ENCODE assay signal across 27 mouse cellular contexts in genomic region chr17:34314286-34314685, GRCm38 (mm10). TPM values are rescaled to one million over a fixed set of nuclear protein-coding genes. Genes with fewer than 3 reads are reported as not detected.
"Had no signal": no experiment of that assay in that cellular context is flagged by ENCODE, and none has a peak within 500 bp of the region (broad histone marks: within the 10 kb centered on the region; RNA-seq: fewer than 3 reads in every experiment).

No protein-coding gene starts in this region.

- DNase-seq: kidney, adult 9 months; layer of hippocampus, postnatal 36 days; liver; lung, adult 18-20 months; lung, postnatal 10 days; lung, postnatal 36 days; thymus, adult 2 months; thymus, postnatal 14 days; thymus, postnatal 4 days had no signal

- H3K9ac ChIP-seq: limb, embryonic 13.5 days; liver, embryonic 12.5 days; liver, embryonic 15.5 days; lung, embryonic 15.5 days; midbrain, embryonic 13.5 days had no signal

- H3K4me2 ChIP-seq: limb, embryonic 13.5 days; liver, embryonic 12.5 days; liver, embryonic 15.5 days; lung, embryonic 15.5 days; midbrain, embryonic 13.5 days had no signal

- H3K9me3 ChIP-seq: limb, embryonic 13.5 days; liver, embryonic 12.5 days; liver, embryonic 15.5 days; lung, embryonic 15.5 days; midbrain, embryonic 10.5 days; midbrain, embryonic 13.5 days had no signal

- ATAC-seq: intestine, embryonic 16.5 days; liver, embryonic 12.5 days; midbrain, embryonic 13.5 days; midbrain, embryonic 16.5 days had no signal

- H3K27ac ChIP-seq: left cerebral cortex, adult 2 months; limb, embryonic 13.5 days; liver, embryonic 12.5 days; liver, embryonic 15.5 days; lung, embryonic 15.5 days; midbrain, embryonic 10.5 days; midbrain, embryonic 13.5 days; stomach, postnatal 0 days had no signal

- H3K36me3 ChIP-seq: limb, embryonic 13.5 days; liver, embryonic 12.5 days; liver, embryonic 15.5 days; lung, embryonic 15.5 days; midbrain, embryonic 10.5 days; midbrain, embryonic 13.5 days had no signal

- H3K4me3 ChIP-seq: left cerebral cortex, adult 2 months; limb, embryonic 13.5 days; liver, embryonic 12.5 days; liver, embryonic 15.5 days; lung, embryonic 15.5 days; megakaryocyte, embryonic 14.5 days; midbrain, embryonic 10.5 days; midbrain, embryonic 13.5 days had no signal

- H3K27me3 ChIP-seq: limb, embryonic 13.5 days; lung, embryonic 15.5 days; midbrain, embryonic 13.5 days had no signal

RNA-seq across cellular contexts. Expression of gene H2-Eb2, which starts 11.2 kb away (rescaled TPM):
- total RNA-seq: layer of hippocampus, adult 8-10 months; layer of hippocampus, postnatal 10 days; layer of hippocampus, postnatal 36 days; left cerebral cortex, adult 2 months; left cerebral cortex, postnatal 10 days; left cerebral cortex, postnatal 36 days had no signal
- polyA plus RNA-seq: intestine, embryonic 16.5 days; limb, embryonic 13.5 days; liver, embryonic 12.5 days; liver, embryonic 15.5 days; midbrain, embryonic 10.5 days; midbrain, embryonic 13.5 days; neural tube, embryonic 11.5 days; stomach, embryonic 14.5 days; stomach, postnatal 0 days had no signal

RNA-seq across cellular contexts. Expression of gene H2-Aa, which starts 26.7 kb away (rescaled TPM):
- polyA plus RNA-seq: midbrain, embryonic 10.5 days; midbrain, embryonic 16.5 days; neural tube, embryonic 11.5 days had no signal

RNA-seq across cellular contexts. Expression of gene Btnl2, which starts 40.3 kb away (rescaled TPM):
- polyA plus RNA-seq: midbrain, embryonic 13.5 days; neural tube, embryonic 11.5 days; neural tube, embryonic 14.5 days had no signal
